Mouse (Mus musculus): ENCODE results near the gene Dgkg. TPM values are rescaled to one million over a fixed set of nuclear protein-coding genes. Genes with fewer than 3 reads are reported as not detected.

The Dgkg gene
- polyA plus RNA-seq, 1 experiment from 2014 or later = 0.76 TPM

DNA sequence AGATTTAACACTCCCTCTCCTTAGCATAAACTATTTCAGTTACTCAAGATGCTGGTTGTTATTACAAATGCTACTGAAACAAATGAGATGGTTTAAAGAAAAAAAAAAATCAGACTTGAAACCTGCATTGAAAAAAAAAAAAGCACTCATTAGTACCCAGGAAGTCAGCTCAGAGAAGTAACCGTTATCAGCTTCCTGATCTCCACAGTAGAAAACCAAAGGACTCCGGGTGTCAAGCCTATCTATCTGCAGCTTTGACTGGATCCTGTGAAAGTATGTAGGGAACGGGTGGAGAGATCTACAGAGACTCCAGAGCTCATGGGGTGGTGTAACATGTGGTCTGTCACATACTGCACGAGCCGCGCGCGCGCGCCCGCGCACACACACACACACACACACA, 225.2 kb downstream of the Dgkg start:
- no peaks in the 10 kb centered on the region for H3K9me3 ChIP-seq (ENCODE audit: control insufficient read depth, low read length)
- H3K27ac ChIP-seq (replicated peaks; ENCODE audit: low read depth, low read length) = no peak overlapping the region
- ATAC-seq (ENCODE audit: low FRiP score, low TSS enrichment) (no peak), DNase-seq (no peak)
- H3K4me3 ChIP-seq (replicated peaks; ENCODE audit: low read depth, low read length) = no peak overlapping the region
- no peak overlapping the region for H3K4me2 ChIP-seq (ENCODE audit: low read length)
- H3K36me3 ChIP-seq (ENCODE audit: control insufficient read depth, insufficient read depth, low read length) = no peaks in the 10 kb centered on the region
- 95% methylated on average over 12 of the region's 12 CpGs for WGBS
- H3K27me3 ChIP-seq (ENCODE audit: control insufficient read depth, insufficient read depth, low read length) = peaks cover 31% of the 10 kb centered on the region
- H3K4me1 ChIP-seq (ENCODE audit: control insufficient read depth, insufficient read depth, low read length) = peaks cover 21% of the 10 kb centered on the region
- H3K9ac ChIP-seq (replicated peaks; ENCODE audit: low read length) = no peak overlapping the region

DNA sequence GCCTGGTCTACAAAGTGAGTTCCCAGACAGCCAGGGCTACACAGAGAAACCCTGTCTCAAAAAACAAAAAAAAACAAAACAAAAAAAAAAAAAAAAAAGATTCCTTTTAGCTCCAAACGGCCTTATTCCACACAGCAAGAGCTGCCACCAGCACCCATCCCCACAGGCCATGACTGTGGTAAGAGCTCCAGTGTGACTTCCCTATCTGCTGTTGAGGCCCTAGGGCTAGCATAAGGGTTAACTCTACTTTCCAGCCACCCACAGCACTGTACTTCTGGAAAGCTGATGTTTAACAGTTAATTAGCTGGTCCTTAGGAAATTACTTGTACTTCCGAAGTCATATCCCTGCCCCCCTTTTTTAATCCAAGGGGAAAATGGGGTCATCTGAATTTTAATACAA, 225.7 kb downstream of the Dgkg start:
- H3K4me3 ChIP-seq (replicated peaks; ENCODE audit: low read depth, low read length) = no peak overlapping the region
- H3K36me3 ChIP-seq (ENCODE audit: control insufficient read depth, insufficient read depth, low read length) = no peaks in the 10 kb centered on the region
- no peaks in the 10 kb centered on the region for H3K9me3 ChIP-seq (ENCODE audit: control insufficient read depth, low read length)
- peaks cover 29% of the 10 kb centered on the region for H3K27me3 ChIP-seq (ENCODE audit: control insufficient read depth, insufficient read depth, low read length)
- peaks cover 21% of the 10 kb centered on the region for H3K4me1 ChIP-seq (ENCODE audit: control insufficient read depth, insufficient read depth, low read length)
- no peak for DNase-seq
- no peak overlapping the region for H3K9ac ChIP-seq (replicated peaks; ENCODE audit: low read length)
- WGBS = 76% methylated on average over 2 of the region's 2 CpGs
- H3K27ac ChIP-seq (replicated peaks; ENCODE audit: low read depth, low read length) = no peak overlapping the region
- no peak for ATAC-seq (ENCODE audit: low FRiP score, low TSS enrichment)
- H3K4me2 ChIP-seq (ENCODE audit: low read length) = no peak overlapping the region

DNA sequence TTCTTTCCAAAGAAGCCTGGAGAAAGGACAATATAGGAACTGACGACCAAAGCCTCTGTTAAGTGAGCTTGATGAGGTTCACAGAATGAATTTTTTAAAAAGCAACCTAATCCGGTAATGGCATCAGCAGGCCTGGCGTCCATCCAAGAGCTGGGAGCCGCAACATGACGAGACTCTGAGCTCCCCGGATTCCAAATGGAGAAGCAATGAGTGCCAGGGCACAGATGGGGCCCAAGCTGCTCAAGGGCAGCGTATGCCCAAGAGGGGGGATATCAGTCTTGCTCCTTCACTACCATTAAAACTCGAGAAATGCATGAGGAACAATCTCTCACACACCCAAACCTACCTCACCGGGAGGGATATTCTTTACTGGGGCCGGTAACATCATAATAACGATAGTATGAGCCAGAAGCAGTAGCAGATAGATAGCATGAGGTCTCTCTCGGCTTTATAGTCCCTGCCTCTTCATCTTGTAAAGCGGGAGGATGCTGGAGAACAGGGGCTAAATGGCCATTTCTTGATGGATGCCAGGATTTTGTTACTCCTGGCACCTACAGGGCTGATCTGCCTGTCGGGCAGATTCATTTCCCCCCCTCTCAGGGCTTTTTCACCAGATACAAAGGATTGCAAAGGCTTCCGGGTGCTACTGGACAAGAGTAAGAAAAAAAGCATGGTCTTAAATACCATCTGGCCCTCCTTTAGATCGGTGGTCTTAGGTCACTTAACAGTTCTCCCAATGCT, 226.6 kb downstream of the Dgkg start:
- H3K9me3 ChIP-seq (ENCODE audit: control insufficient read depth, low read length) = no peaks in the 10 kb centered on the region
- peaks cover 19% of the 10 kb centered on the region for H3K27me3 ChIP-seq (ENCODE audit: control insufficient read depth, insufficient read depth, low read length)
- no peak overlapping the region for H3K4me3 ChIP-seq (replicated peaks; ENCODE audit: low read depth, low read length)
- H3K4me1 ChIP-seq (ENCODE audit: control insufficient read depth, insufficient read depth, low read length) = peaks cover 21% of the 10 kb centered on the region
- DNase-seq (peak; percentile 74), ATAC-seq (ENCODE audit: low FRiP score, low TSS enrichment) (no peak)
- no peak overlapping the region for H3K27ac ChIP-seq (replicated peaks; ENCODE audit: low read depth, low read length)
- no peaks in the 10 kb centered on the region for H3K36me3 ChIP-seq (ENCODE audit: control insufficient read depth, insufficient read depth, low read length)
- WGBS = 55% methylated on average over 16 of the region's 16 CpGs
- H3K4me2 ChIP-seq (ENCODE audit: low read length) = no peak overlapping the region
- H3K9ac ChIP-seq (replicated peaks; ENCODE audit: low read length) = no peak overlapping the region

DNA sequence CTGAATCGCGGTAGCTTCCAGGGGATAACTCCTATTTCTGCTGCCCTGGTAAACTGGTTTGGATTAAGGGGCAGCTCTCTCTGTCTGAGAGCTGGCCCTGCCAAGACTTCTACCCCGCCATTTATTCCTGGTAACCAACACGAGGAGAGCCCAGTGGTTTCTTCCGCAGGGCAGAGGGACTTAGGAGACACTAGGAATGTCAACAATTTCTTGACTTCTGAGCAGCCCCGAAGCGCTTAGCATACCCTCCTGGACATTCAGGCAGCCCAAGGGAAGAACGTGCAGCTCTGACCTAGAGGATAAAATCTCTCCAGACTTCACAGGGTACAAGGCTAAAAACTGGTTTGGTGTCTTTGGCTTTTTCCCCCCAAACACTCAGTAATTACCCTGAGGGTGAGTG, 227.6 kb downstream of the Dgkg start:
- 0 out of 2 replicates have a peak overlapping the region, but pooled peaks have one; percentile 7 for H3K4me3 ChIP-seq (replicated peaks; ENCODE audit: low read depth, low read length)
- no peak overlapping the region; the same call in 1 of the 2 replicates for H3K27ac ChIP-seq (replicated peaks; ENCODE audit: low read depth, low read length)
- H3K4me2 ChIP-seq (ENCODE audit: low read length) = peak overlapping the region; percentile 45
- no peaks in the 10 kb centered on the region for H3K36me3 ChIP-seq (ENCODE audit: control insufficient read depth, insufficient read depth, low read length)
- DNase-seq (no peak), ATAC-seq (ENCODE audit: low FRiP score, low TSS enrichment) (no peak)
- H3K4me1 ChIP-seq (ENCODE audit: control insufficient read depth, insufficient read depth, low read length) = peaks cover 21% of the 10 kb centered on the region
- no peaks in the 10 kb centered on the region for H3K9me3 ChIP-seq (ENCODE audit: control insufficient read depth, low read length)
- no peak overlapping the region for H3K9ac ChIP-seq (replicated peaks; ENCODE audit: low read length)
- WGBS = 2% methylated on average over 8 of the region's 8 CpGs
- H3K27me3 ChIP-seq (ENCODE audit: control insufficient read depth, insufficient read depth, low read length) = peaks cover 12% of the 10 kb centered on the region; the same call in 1 of the 2 replicates

DNA sequence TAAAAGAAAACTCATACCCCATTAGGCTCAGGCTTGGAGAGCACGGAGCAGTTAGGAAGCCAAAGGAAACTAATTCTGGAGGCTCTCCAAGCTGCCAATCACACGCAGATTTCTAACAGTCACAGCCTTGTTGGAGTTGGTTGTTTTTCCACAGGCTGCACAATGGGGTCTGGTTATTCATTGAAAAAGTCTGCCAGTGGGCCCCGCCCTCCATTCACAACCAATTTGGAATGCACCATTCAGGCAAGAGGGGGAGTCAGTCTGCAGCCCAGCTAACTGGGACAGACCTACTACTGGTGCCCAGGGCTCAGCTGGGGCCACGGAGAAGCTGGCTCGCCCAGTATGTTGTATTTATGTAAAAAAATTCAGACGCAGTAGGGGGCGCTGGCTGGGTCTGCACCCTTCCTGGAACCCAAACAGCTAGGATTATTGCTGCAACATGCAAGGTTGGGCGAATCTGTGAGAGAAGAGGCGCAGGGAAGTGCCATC, 228.1 kb downstream of the Dgkg start:
- H3K27me3 ChIP-seq (ENCODE audit: control insufficient read depth, insufficient read depth, low read length) = peaks cover 9% of the 10 kb centered on the region; the same call in 1 of the 2 replicates
- H3K9me3 ChIP-seq (ENCODE audit: control insufficient read depth, low read length) = no peaks in the 10 kb centered on the region
- no peak overlapping the region; the same call in 1 of the 2 replicates for H3K27ac ChIP-seq (replicated peaks; ENCODE audit: low read depth, low read length)
- no peak overlapping the region for H3K9ac ChIP-seq (replicated peaks; ENCODE audit: low read length)
- H3K4me2 ChIP-seq (ENCODE audit: low read length) = peak overlapping the region; percentile 45
- WGBS = 1% methylated on average over 9 of the region's 9 CpGs
- peaks cover 17% of the 10 kb centered on the region for H3K4me1 ChIP-seq (ENCODE audit: control insufficient read depth, insufficient read depth, low read length)
- no peaks in the 10 kb centered on the region for H3K36me3 ChIP-seq (ENCODE audit: control insufficient read depth, insufficient read depth, low read length)
- DNase-seq (peak; percentile 91), ATAC-seq (ENCODE audit: low FRiP score, low TSS enrichment) (peak; percentile 89)
- 0 out of 2 replicates have a peak overlapping the region, but pooled peaks have one; percentile 7 for H3K4me3 ChIP-seq (replicated peaks; ENCODE audit: low read depth, low read length)

DNA sequence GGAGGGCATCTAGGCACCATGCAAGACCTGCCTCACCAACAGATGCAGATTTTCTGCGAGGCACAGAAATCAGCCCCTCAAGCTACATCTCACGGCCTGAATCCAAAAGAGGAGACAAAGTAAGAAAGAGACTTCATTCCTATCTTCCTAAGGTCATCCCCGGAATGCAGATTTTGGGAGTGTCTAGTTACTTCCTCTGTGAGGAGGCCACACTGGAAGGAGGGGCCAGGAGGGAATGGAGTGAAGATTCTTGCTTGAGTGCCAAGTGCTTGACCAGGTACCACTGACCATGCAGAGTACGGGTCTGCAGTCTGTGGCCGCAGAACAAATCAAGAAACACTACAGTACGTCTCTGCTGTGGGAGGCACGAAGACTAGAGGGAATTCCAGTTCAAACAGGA, 230.2 kb downstream of the Dgkg start:
- WGBS = 81% methylated on average over 7 of the region's 7 CpGs
- DNase-seq = no peak
- H3K27ac ChIP-seq (replicated peaks; ENCODE audit: low read depth, low read length) = no peak overlapping the region
- no peak overlapping the region for H3K9ac ChIP-seq (replicated peaks; ENCODE audit: low read length)
- H3K4me1 ChIP-seq (ENCODE audit: control insufficient read depth, insufficient read depth, low read length) = peaks cover 15% of the 10 kb centered on the region
- H3K36me3 ChIP-seq (ENCODE audit: control insufficient read depth, insufficient read depth, low read length) = no peaks in the 10 kb centered on the region
- H3K4me3 ChIP-seq (replicated peaks; ENCODE audit: low read depth, low read length) = no peak overlapping the region
- H3K27me3 ChIP-seq (ENCODE audit: control insufficient read depth, insufficient read depth, low read length) = peaks cover 7% of the 10 kb centered on the region; the same call in 1 of the 2 replicates
- H3K4me2 ChIP-seq (ENCODE audit: low read length) = no peak overlapping the region
- no peaks in the 10 kb centered on the region for H3K9me3 ChIP-seq (ENCODE audit: control insufficient read depth, low read length)
- ATAC-seq (ENCODE audit: low FRiP score, low TSS enrichment) = no peak

DNA sequence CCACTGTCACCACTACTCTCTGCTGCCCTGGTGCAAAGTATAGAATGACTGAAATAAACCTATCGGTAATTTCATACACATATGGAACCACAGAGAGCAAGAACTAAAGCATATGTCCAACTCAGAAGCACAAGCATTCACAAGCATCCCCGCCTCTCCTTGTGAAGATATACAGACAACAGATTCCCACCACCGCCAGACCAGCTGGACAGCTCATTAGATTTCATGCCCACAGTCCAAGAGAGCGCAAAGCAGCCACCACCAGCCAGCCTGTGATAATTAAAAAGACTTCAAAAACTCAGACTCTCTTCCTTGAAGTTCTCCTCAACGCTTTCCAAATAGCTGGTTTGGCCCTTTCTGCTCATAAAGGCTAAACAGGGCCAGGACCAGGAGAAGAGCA, 234.8 kb downstream of the Dgkg start:
- Histone ChIP-seq H3K27ac (replicated peaks; ENCODE audit: low read depth, low read length) (no peak overlapping the region), H3K36me3 (ENCODE audit: control insufficient read depth, insufficient read depth, low read length) (no peaks in the 10 kb centered on the region), H3K4me3 (replicated peaks; ENCODE audit: low read depth, low read length) (no peak overlapping the region), H3K9ac (replicated peaks; ENCODE audit: low read length) (no peak overlapping the region), H3K27me3 (ENCODE audit: control insufficient read depth, insufficient read depth, low read length) (no peaks in the 10 kb centered on the region), H3K4me1 (ENCODE audit: control insufficient read depth, insufficient read depth, low read length) (no peaks in the 10 kb centered on the region), H3K9me3 (ENCODE audit: control insufficient read depth, low read length) (no peaks in the 10 kb centered on the region), H3K4me2 (ENCODE audit: low read length) (no peak overlapping the region)
- DNase-seq (no peak), ATAC-seq (ENCODE audit: low FRiP score, low TSS enrichment) (no peak)
- WGBS = 74% methylated on average over 5 of the region's 5 CpGs
